Mouse (Mus musculus) ES-Bruce4 (cell line): Measurements from ENCODE around the gene Hrh2. TPM values are rescaled to one million over a fixed set of nuclear protein-coding genes. Genes with fewer than 3 reads are reported as not detected.

ENCODE experiments used
- H3K27ac ChIP-seq: 2 replicates; pipeline ENCODE4 v1.5.1; 2012; ENCODE audit warnings: low read length, inconsistent platforms; ENCODE audit not compliant: insufficient read depth
- H3K27me3 ChIP-seq: 2 replicates; pipeline ENCODE4 v1.6.1; 2012; ENCODE audit warnings: mild to moderate bottlenecking, low read length, inconsistent platforms; ENCODE audit not compliant: control insufficient read depth, poor library complexity, insufficient read depth, severe bottlenecking
- H3K36me3 ChIP-seq: 2 replicates; pipeline ENCODE4 v1.6.1; 2012; ENCODE audit warnings: inconsistent platforms, mild to moderate bottlenecking, low read length, moderate library complexity; ENCODE audit not compliant: control insufficient read depth, poor library complexity, insufficient read depth, severe bottlenecking
- H3K4me1 ChIP-seq: one replicate; pipeline ENCODE4 v1.8.1; 2011; ENCODE audit warnings: low read length; ENCODE audit not compliant: control insufficient read depth, insufficient read depth
- H3K4me3 ChIP-seq: 2 replicates; pipeline ENCODE4 v1.5.1; 2011; ENCODE audit warnings: low read depth, mild to moderate bottlenecking, low read length
- H3K9ac ChIP-seq: 2 replicates; pipeline ENCODE4 v1.6.1; 2012; ENCODE audit warnings: low read depth, mild to moderate bottlenecking, inconsistent platforms; ENCODE audit not compliant: poor library complexity, severe bottlenecking
- H3K9me3 ChIP-seq: replicated peaks from 2 replicates; pipeline ENCODE4 v1.6.1; 2012; ENCODE audit warnings: mild to moderate bottlenecking, low read length, inconsistent platforms; ENCODE audit not compliant: control insufficient read depth, poor library complexity, insufficient read depth, severe bottlenecking
- CTCF ChIP-seq: IDR thresholded peaks from one replicate; pipeline ENCODE4 v1.8.1; 2011; ENCODE audit warnings: low read depth, low read length
- EP300 ChIP-seq: IDR thresholded peaks from 2 replicates; pipeline ENCODE4 v1.6.1; 2011; ENCODE audit warnings: low read depth, low read length; ENCODE audit not compliant: insufficient read depth
- POLR2A ChIP-seq: IDR thresholded peaks from one replicate; pipeline ENCODE4 v1.8.1; 2011; ENCODE audit warnings: low read length; ENCODE audit not compliant: insufficient read depth
- polyA plus RNA-seq: library from polyadenylated mRNA; stranded (reverse); fragments of >200 nt; gene quantifications from 2 replicates; pipeline ENCODE4 v1.2.4, GENCODE M21; 2011; ENCODE audit warnings: low read depth; ENCODE audit not compliant: missing spikeins, insufficient read depth, insufficient read length

Gene Hrh2
- polyA plus RNA-seq, 1 experiment, result not detected

- Histone ChIP-seq H3K9me3 (no peaks in the 10 kb centered on the region), H3K36me3 (no peaks in the 10 kb centered on the region), H3K9ac (no peak overlapping the region), H3K4me1 (no peaks in the 10 kb centered on the region), H3K4me3 (no peak overlapping the region), H3K27me3 (no peaks in the 10 kb centered on the region), H3K27ac (no peak overlapping the region)
- TF ChIP-seq POLR2A (no peak), EP300 (no peak), CTCF (no peak)
These were observed 21.6 kb upstream of the Hrh2 start for GRCm38 (mm10) chr13:54170288-54170687.

GRCm38 (mm10) chr13:54171346-54171745, 20.6 kb upstream of the Hrh2 start:
- TF ChIP-seq CTCF, result no peak
- no peak for TF ChIP-seq POLR2A
- no peak for TF ChIP-seq EP300
- Histone ChIP-seq H3K27me3 (no peaks in the 10 kb centered on the region), H3K9ac (no peak overlapping the region), H3K4me1 (no peaks in the 10 kb centered on the region), H3K36me3 (no peaks in the 10 kb centered on the region), H3K27ac (no peak overlapping the region), H3K9me3 (no peaks in the 10 kb centered on the region), H3K4me3 (no peak overlapping the region)

- Histone ChIP-seq H3K36me3 (no peaks in the 10 kb centered on the region), H3K9me3 (no peaks in the 10 kb centered on the region), H3K4me3 (no peak overlapping the region), H3K4me1 (no peaks in the 10 kb centered on the region), H3K27ac (no peak overlapping the region), H3K27me3 (no peaks in the 10 kb centered on the region), H3K9ac (no peak overlapping the region)
- TF ChIP-seq EP300, result no peak
- TF ChIP-seq POLR2A, result no peak
- no peak for TF ChIP-seq CTCF
These were observed 20.2 kb upstream of the Hrh2 start for GRCm38 (mm10) chr13:54171761-54172160.

GRCm38 (mm10) chr13:54173941-54174340, 18.0 kb upstream of the Hrh2 start:
- Histone ChIP-seq H3K9ac (no peak overlapping the region), H3K27ac (no peak overlapping the region), H3K9me3 (no peaks in the 10 kb centered on the region), H3K36me3 (no peaks in the 10 kb centered on the region), H3K4me3 (no peak overlapping the region), H3K4me1 (no peaks in the 10 kb centered on the region), H3K27me3 (no peaks in the 10 kb centered on the region)
- TF ChIP-seq EP300 (no peak), CTCF (no peak), POLR2A (no peak)

- Histone ChIP-seq H3K9ac (no peak overlapping the region), H3K36me3 (no peaks in the 10 kb centered on the region), H3K4me3 (no peak overlapping the region), H3K27ac (no peak overlapping the region), H3K4me1 (no peaks in the 10 kb centered on the region), H3K9me3 (no peaks in the 10 kb centered on the region), H3K27me3 (no peaks in the 10 kb centered on the region)
- TF ChIP-seq CTCF, result peak; percentile 68
- no peak for TF ChIP-seq EP300
These were observed 17.2 kb upstream of the Hrh2 start for GRCm38 (mm10) chr13:54174703-54175102.

GRCm38 (mm10) chr13:54175426-54175825, 16.5 kb upstream of the Hrh2 start:
- no peak overlapping the region for H3K9ac ChIP-seq
- no peaks in the 10 kb centered on the region for H3K27me3 ChIP-seq
- H3K4me3 ChIP-seq, result no peak overlapping the region
- no peaks in the 10 kb centered on the region for H3K9me3 ChIP-seq
- no peaks in the 10 kb centered on the region for H3K4me1 ChIP-seq
- no peak overlapping the region for H3K27ac ChIP-seq
- no peak for TF ChIP-seq POLR2A
- TF ChIP-seq CTCF, result no peak
- TF ChIP-seq EP300, result no peak
- H3K36me3 ChIP-seq, result no peaks in the 10 kb centered on the region
